Mouse (Mus musculus) forebrain, embryonic 12.5 days (tissue): ENCODE measurements at regions not wholly inside any gene's neighbourhood (a gene's known extent, or its start where the extent isn't known, plus 50 kb on each side); places are given as distances from the start of the nearest gene placed in this dataset.

Source experiments
- ATAC-seq: fragments of 200-750 bp; cut with Nextera tagmentation; 2 replicates; pipeline ENCODE4 v1.8.0; 2017; ENCODE audit warnings: moderate TSS enrichment; ENCODE audit not compliant: low FRiP score
- H3K27ac ChIP-seq: fragments of 300-500 bp; sonication (generic); 2 replicates; pipeline ENCODE4 v1.5.1; 2016; ENCODE audit warnings: mild to moderate bottlenecking
- H3K27me3 ChIP-seq: fragments of 300-500 bp; sonication (generic); 2 replicates; pipeline ENCODE4 v1.6.1; 2016; ENCODE audit warnings: mild to moderate bottlenecking
- H3K36me3 ChIP-seq: fragments of 300-500 bp; sonication (generic); replicated peaks from 2 replicates; pipeline ENCODE4 v1.6.1; 2016; ENCODE audit warnings: mild to moderate bottlenecking
- H3K4me1 ChIP-seq: fragments of 300-500 bp; sonication (generic); 2 replicates; pipeline ENCODE4 v1.6.1; 2016
- H3K4me2 ChIP-seq: fragments of 300-500 bp; sonication (generic); 2 replicates; pipeline ENCODE4 v1.6.1; 2016; ENCODE audit warnings: mild to moderate bottlenecking, moderate library complexity
- H3K4me3 ChIP-seq: fragments of 300-500 bp; sonication (generic); replicated peaks from 2 replicates; pipeline ENCODE4 v1.5.1; 2016; ENCODE audit warnings: mild to moderate bottlenecking
- H3K9ac ChIP-seq: fragments of 300-500 bp; sonication (generic); 2 replicates; pipeline ENCODE4 v1.6.1; 2016; ENCODE audit warnings: mild to moderate bottlenecking
- H3K9me3 ChIP-seq: fragments of 300-500 bp; sonication (generic); 2 replicates; pipeline ENCODE4 v1.6.1; 2016
- WGBS: fragments of 180-500 bp; shearing (Covaris S2); methylation state at CpG from one replicate; pipeline ENCODE4 v1.1.7; 2016; 5-methylcytosine and 5-hydroxymethylcytosine counted together

- Histone ChIP-seq H3K9ac (no peak overlapping the region), H3K36me3 (no peaks in the 10 kb centered on the region), H3K4me2 (no peak overlapping the region), H3K27me3 (peaks cover 24% of the 10 kb centered on the region), H3K27ac (no peak overlapping the region), H3K4me1 (peaks cover 31% of the 10 kb centered on the region), H3K4me3 (no peak overlapping the region), H3K9me3 (no peaks in the 10 kb centered on the region)
- no peak for ATAC-seq
- 71% methylated on average over 5 of the region's 5 CpGs for WGBS
Observed at GRCm38 (mm10) chr3:149086704-149087103, 96.3 kb upstream of the Adgrl2 start.

- Histone ChIP-seq H3K36me3 (no peaks in the 10 kb centered on the region), H3K4me1 (peaks cover 31% of the 10 kb centered on the region), H3K27me3 (peaks cover 24% of the 10 kb centered on the region), H3K27ac (no peak overlapping the region), H3K4me2 (no peak overlapping the region), H3K9ac (no peak overlapping the region), H3K4me3 (no peak overlapping the region), H3K9me3 (no peaks in the 10 kb centered on the region)
- ATAC-seq, result no peak
- 73% methylated on average over 3 of the region's 3 CpGs for WGBS
Observed at GRCm38 (mm10) chr3:149086086-149086485, 95.7 kb upstream of the Adgrl2 start.

GRCm38 (mm10) chr3:149084861-149085598, 94.7 kb upstream of the Adgrl2 start:
- H3K27ac ChIP-seq, result no peak overlapping the region
- H3K27me3 ChIP-seq, result peaks cover 24% of the 10 kb centered on the region
- H3K9ac ChIP-seq, result no peak overlapping the region
- no peak overlapping the region for H3K4me3 ChIP-seq
- ATAC-seq, result no peak
- no peaks in the 10 kb centered on the region for H3K36me3 ChIP-seq
- 31% methylated on average over 10 of the region's 10 CpGs for WGBS
- no peak overlapping the region for H3K4me2 ChIP-seq
- H3K9me3 ChIP-seq, result no peaks in the 10 kb centered on the region
- H3K4me1 ChIP-seq, result peaks cover 28% of the 10 kb centered on the region

GRCm38 (mm10) chr3:149083391-149083790, 93.0 kb upstream of the Adgrl2 start:
- H3K9me3 ChIP-seq, result no peaks in the 10 kb centered on the region
- no peak for ATAC-seq
- peaks cover 14% of the 10 kb centered on the region for H3K4me1 ChIP-seq
- H3K36me3 ChIP-seq, result no peaks in the 10 kb centered on the region
- H3K27ac ChIP-seq, result no peak overlapping the region
- 66% methylated on average over 11 of the region's 11 CpGs for WGBS
- peaks cover 19% of the 10 kb centered on the region for H3K27me3 ChIP-seq
- no peak overlapping the region for H3K4me2 ChIP-seq
- no peak overlapping the region for H3K4me3 ChIP-seq
- H3K9ac ChIP-seq, result no peak overlapping the region

- H3K4me1 ChIP-seq, result peaks cover 13% of the 10 kb centered on the region
- WGBS, result 63% methylated on average over 4 of the region's 4 CpGs
Observed at GRCm38 (mm10) chr3:149078881-149079280, 88.5 kb upstream of the Adgrl2 start.

GRCm38 (mm10) chr3:149076928-149077551, 86.7 kb upstream of the Adgrl2 start:
- Histone ChIP-seq H3K9ac (no peak overlapping the region), H3K36me3 (no peaks in the 10 kb centered on the region), H3K4me1 (peaks cover 13% of the 10 kb centered on the region), H3K27ac (no peak overlapping the region), H3K27me3 (no peaks in the 10 kb centered on the region), H3K9me3 (no peaks in the 10 kb centered on the region), H3K4me2 (no peak overlapping the region), H3K4me3 (no peak overlapping the region)
- ATAC-seq, result no peak
- 56% methylated on average over 21 of the region's 21 CpGs for WGBS

More at GRCm38 (mm10) chr3:149078881-149079280, 88.5 kb upstream of the Adgrl2 start:
- Histone ChIP-seq H3K4me2 (no peak overlapping the region), H3K9me3 (no peaks in the 10 kb centered on the region), H3K27ac (no peak overlapping the region), H3K36me3 (no peaks in the 10 kb centered on the region), H3K27me3 (peaks cover 8% of the 10 kb centered on the region), H3K4me3 (no peak overlapping the region), H3K9ac (no peak overlapping the region)
- ATAC-seq, result no peak

- Histone ChIP-seq H3K27me3 (no peaks in the 10 kb centered on the region), H3K27ac (no peak overlapping the region), H3K4me2 (no peak overlapping the region), H3K36me3 (no peaks in the 10 kb centered on the region), H3K4me3 (no peak overlapping the region), H3K9me3 (no peaks in the 10 kb centered on the region), H3K9ac (no peak overlapping the region), H3K4me1 (peaks cover 13% of the 10 kb centered on the region)
- WGBS, result 37% methylated on average over 5 of the region's 5 CpGs
- ATAC-seq, result peak; percentile 80
Observed at GRCm38 (mm10) chr3:149075488-149075851, 85.1 kb upstream of the Adgrl2 start.

GRCm38 (mm10) chr3:149074658-149075487, 84.5 kb upstream of the Adgrl2 start:
- Histone ChIP-seq H3K4me2 (no peak overlapping the region), H3K27ac (0 out of 2 replicates have a peak overlapping the region, but pooled peaks have one; percentile 6), H3K9ac (no peak overlapping the region), H3K27me3 (no peaks in the 10 kb centered on the region), H3K36me3 (no peaks in the 10 kb centered on the region), H3K4me3 (no peak overlapping the region), H3K4me1 (peaks cover 13% of the 10 kb centered on the region), H3K9me3 (no peaks in the 10 kb centered on the region)
- 75% methylated on average over 27 of the region's 27 CpGs for WGBS
- peak; percentile 54; the same call in 1 of the 2 replicates for ATAC-seq

- Histone ChIP-seq H3K9ac (no peak overlapping the region), H3K9me3 (no peaks in the 10 kb centered on the region), H3K4me1 (peaks cover 11% of the 10 kb centered on the region), H3K4me3 (no peak overlapping the region), H3K27me3 (no peaks in the 10 kb centered on the region), H3K27ac (no peak overlapping the region), H3K4me2 (no peak overlapping the region), H3K36me3 (no peaks in the 10 kb centered on the region)
- ATAC-seq, result no peak
- 80% methylated on average over 7 of the region's 7 CpGs for whole genome bisulfite sequencing
Observed at GRCm38 (mm10) chr3:149070201-149070600, 79.8 kb upstream of the Adgrl2 start.

GRCm38 (mm10) chr3:149069436-149069835, 79.1 kb upstream of the Adgrl2 start:
- no peaks in the 10 kb centered on the region for H3K9me3 ChIP-seq
- no peak overlapping the region for H3K27ac ChIP-seq
- H3K36me3 ChIP-seq, result no peaks in the 10 kb centered on the region
- no peak overlapping the region for H3K4me3 ChIP-seq
- no peak overlapping the region for H3K9ac ChIP-seq
- ATAC-seq, result no peak
- H3K4me1 ChIP-seq, result peaks cover 3% of the 10 kb centered on the region
- WGBS, result 79% methylated on average over 9 of the region's 9 CpGs
- no peak overlapping the region for H3K4me2 ChIP-seq
- H3K27me3 ChIP-seq, result no peaks in the 10 kb centered on the region

- Histone ChIP-seq H3K4me3 (no peak overlapping the region), H3K9me3 (no peaks in the 10 kb centered on the region), H3K4me2 (no peak overlapping the region), H3K9ac (no peak overlapping the region), H3K4me1 (0 out of 2 replicates have a peak, but pooled peaks cover 3% of the 10 kb centered on the region), H3K27me3 (no peaks in the 10 kb centered on the region), H3K27ac (no peak overlapping the region), H3K36me3 (no peaks in the 10 kb centered on the region)
- peak; percentile 67; the same call in 1 of the 2 replicates for ATAC-seq
- WGBS, result 64% methylated on average over 7 of the region's 7 CpGs
Observed at GRCm38 (mm10) chr3:149068821-149069220, 78.5 kb upstream of the Adgrl2 start.

GRCm38 (mm10) chr3:149067758-149068157, 77.4 kb upstream of the Adgrl2 start:
- no peak for ATAC-seq
- Histone ChIP-seq H3K36me3 (no peaks in the 10 kb centered on the region), H3K4me2 (no peak overlapping the region), H3K27ac (no peak overlapping the region), H3K4me1 (0 out of 2 replicates have a peak, but pooled peaks cover 3% of the 10 kb centered on the region), H3K27me3 (no peaks in the 10 kb centered on the region), H3K9ac (no peak overlapping the region), H3K9me3 (no peaks in the 10 kb centered on the region), H3K4me3 (no peak overlapping the region)
- WGBS, result 84% methylated on average over 7 of the region's 7 CpGs
